Mouse (Mus musculus) fat pad, adult 2 months (tissue): Measurements from ENCODE around the gene Slitrk2.

Source experiments
- DNase-seq: peaks from one replicate; pipeline ENCODE4 v3.0.0-alpha.2; 2011; ENCODE audit warnings: low read depth, low spot score; ENCODE audit errors: extremely low read depth

The Slitrk2 gene

GRCm38 (mm10) chrX:66648911-66649620 is at the start of gene Slitrk2:
TSS of gene Slitrk2 (plus strand) at chrX:66649318.
- DNase-seq, result no peak

- DNase-seq, result no peak
Observed at GRCm38 (mm10) chrX:66605490-66605889, 43.6 kb upstream of the Slitrk2 start.

- no peak for DNase-seq
Observed at GRCm38 (mm10) chrX:66652455-66653144, 3.5 kb downstream of the Slitrk2 start.

DNA sequence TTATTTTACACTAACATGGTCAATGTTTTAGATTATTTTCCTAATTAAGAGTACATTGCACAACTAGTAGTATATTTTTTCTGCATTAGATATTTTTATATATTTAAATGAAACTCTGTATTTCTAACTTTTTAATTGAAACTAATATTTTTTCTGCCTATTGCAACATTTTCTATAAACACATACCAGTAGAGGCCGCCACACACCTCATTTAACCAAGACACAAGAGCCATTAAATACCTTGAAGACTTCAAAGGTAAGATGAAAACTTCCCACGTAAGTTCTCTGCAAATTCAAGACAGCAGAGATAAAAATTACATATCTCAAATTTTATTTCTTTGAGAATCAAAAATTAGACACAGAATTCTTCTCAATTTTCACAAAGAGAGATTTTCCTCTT is 8.2 kb downstream of the Slitrk2 start:
- DNase-seq, result no peak

DNA sequence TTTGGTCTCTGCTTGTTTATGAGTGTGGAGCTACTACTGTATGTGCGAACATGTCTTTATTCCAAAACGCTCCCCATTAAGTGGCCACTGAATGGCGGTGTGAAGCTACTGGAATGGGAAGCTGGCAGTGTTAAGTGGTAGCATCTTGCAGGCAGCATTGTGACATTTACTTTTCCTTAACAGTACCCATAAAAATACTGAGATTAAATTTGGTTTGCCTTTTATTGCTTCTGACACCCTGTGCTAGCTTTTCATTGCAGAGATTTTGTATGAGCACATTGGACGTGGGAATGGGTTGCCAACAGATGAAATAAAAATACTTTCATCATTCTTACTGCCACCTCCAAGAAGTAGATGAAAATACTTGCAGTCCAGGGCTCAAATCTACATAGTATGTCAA is 27.8 kb downstream of the Slitrk2 start:
- DNase-seq, result no peak

DNA sequence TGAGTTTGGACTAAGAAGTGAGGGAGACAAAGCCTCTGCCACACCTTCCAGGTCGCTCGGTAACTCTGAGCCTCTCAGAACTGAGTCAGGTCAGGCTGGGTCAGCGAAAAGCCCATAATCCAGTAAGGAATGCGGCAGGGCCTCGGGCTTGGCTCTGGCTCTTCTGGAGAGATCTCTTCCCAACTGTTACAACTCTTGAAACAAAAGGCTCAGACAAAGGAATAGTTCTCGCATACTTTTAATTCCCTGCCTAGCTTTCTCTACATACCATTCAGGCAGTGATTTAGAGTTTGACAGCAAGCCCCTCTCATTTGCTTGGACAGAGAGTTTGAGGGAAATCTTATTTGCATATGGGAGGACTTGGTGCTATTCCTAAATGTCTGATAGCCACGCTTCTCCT is 29.5 kb downstream of the Slitrk2 start:
- DNase-seq, result no peak
